Mouse (Mus musculus) cortical plate, adult 2 months (tissue): ENCODE data around the gene Slc7a9. TPM values are rescaled to one million over a fixed set of nuclear protein-coding genes. Genes with fewer than 3 reads are reported as not detected.

ENCODE experiments used
- H3K27ac ChIP-seq: fragments of 200-500 bp; 2 replicates; pipeline ENCODE4 v1.5.1; 2012; ENCODE audit warnings: low read length, control low read depth, inconsistent platforms; ENCODE audit not compliant: insufficient read depth
- H3K4me1 ChIP-seq: fragments of 200-500 bp; 2 replicates; pipeline ENCODE4 v1.6.1; 2011; ENCODE audit warnings: low read length; ENCODE audit not compliant: control insufficient read depth, insufficient read depth
- H3K4me3 ChIP-seq: fragments of 200-500 bp; 2 replicates; pipeline ENCODE4 v1.5.1; 2011; ENCODE audit warnings: mild to moderate bottlenecking, low read length, control low read depth; ENCODE audit not compliant: insufficient read depth
- CTCF ChIP-seq: fragments of 200-500 bp; IDR thresholded peaks from 2 replicates; pipeline ENCODE4 v1.5.1; 2011; ENCODE audit warnings: mild to moderate bottlenecking, control low read depth, low read length; ENCODE audit not compliant: insufficient read depth; ENCODE audit errors: extremely low read depth
- POLR2A ChIP-seq: fragments of 200-500 bp; IDR thresholded peaks from 2 replicates; pipeline ENCODE4 v1.6.1; 2011; ENCODE audit warnings: mild to moderate bottlenecking, low read length, control low read depth; ENCODE audit not compliant: insufficient read depth; ENCODE audit errors: extremely low read depth
- polyA plus RNA-seq: library from polyadenylated mRNA; depleted of rRNA; stranded (reverse); fragments of >200 nt; gene quantifications from 2 replicates; pipeline ENCODE4 v1.2.3, GENCODE M21; 2012; rRNA removed

Gene Slc7a9
- polyA plus RNA-seq, 1 experiment = not detected

DNA sequence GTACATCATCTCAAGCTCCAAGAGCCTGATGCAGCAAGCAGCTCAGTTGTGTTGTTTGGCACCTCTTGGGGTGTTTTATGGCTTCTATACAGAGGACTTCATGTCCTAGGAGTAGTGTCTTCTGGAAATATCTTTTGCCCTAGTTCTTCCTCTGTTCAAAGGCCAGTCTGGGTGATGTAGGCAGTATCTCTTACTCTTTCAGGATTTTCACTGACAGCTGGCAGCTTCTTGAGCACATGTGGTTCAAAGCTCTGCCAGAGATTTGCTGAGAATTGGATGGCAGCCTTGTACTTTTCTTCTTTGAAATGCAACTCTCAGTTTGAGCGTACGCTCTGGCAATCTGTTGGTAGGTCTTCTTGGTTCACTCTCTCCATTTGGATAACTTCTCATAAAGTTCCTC lies 48.9 kb downstream of the Slc7a9 start:
- Histone ChIP-seq H3K4me1 (no peaks in the 10 kb centered on the region), H3K4me3 (no peak overlapping the region), H3K27ac (no peak overlapping the region)
- TF ChIP-seq CTCF = no peak
- no peak for TF ChIP-seq POLR2A

GRCm38 (mm10) chr7:35501995-35502394 lies 53.4 kb downstream of the Slc7a9 start:
- H3K4me1 ChIP-seq = no peaks in the 10 kb centered on the region
- TF ChIP-seq POLR2A (no peak), CTCF (0 out of 2 replicates have a peak, but pooled peaks have one; percentile 15)
- no peak overlapping the region for H3K4me3 ChIP-seq
- H3K27ac ChIP-seq = no peak overlapping the region

Other genes starting within 250 kb of the Slc7a9 start
- 56.7 and 57.3 TPM in 2 replicates for gene Lrp3, start 233.3 kb upstream of the Slc7a9 start, polyA plus RNA-seq
- 21.7 and 24.1 TPM in 2 replicates for gene Gpatch1, start 130.4 kb upstream of the Slc7a9 start, polyA plus RNA-seq
- 5.6 and 5.8 TPM in 2 replicates for gene Rhpn2, start 114.6 kb upstream of the Slc7a9 start, polyA plus RNA-seq
- 5.7 and 6.3 TPM in 2 replicates for gene Faap24, start 52.0 kb upstream of the Slc7a9 start, polyA plus RNA-seq
- gene Cep89, start 51.8 kb upstream of the Slc7a9 start, polyA plus RNA-seq = 27.9 and 29.6 TPM in 2 replicates
- 0.25 and 0.40 TPM in 2 replicates for gene Tdrd12, start 88.9 kb downstream of the Slc7a9 start, polyA plus RNA-seq
- gene Nudt19, start 107.5 kb downstream of the Slc7a9 start, polyA plus RNA-seq = 123 and 129 TPM in 2 replicates
- 0.08 TPM in 2 replicates for gene Rgs9bp, start 136.8 kb downstream of the Slc7a9 start, polyA plus RNA-seq
- gene Ankrd27, start 137.4 kb downstream of the Slc7a9 start, polyA plus RNA-seq = 34.9 and 38.0 TPM in 2 replicates
- 95.4 and 99.8 TPM in 2 replicates for gene Pdcd5, start 198.7 kb downstream of the Slc7a9 start, polyA plus RNA-seq